Mouse (Mus musculus) retina, postnatal 1 day (tissue): ENCODE measurements around the gene Gabra3.
A peak's percentile ranks its signal among the peaks of the same experiment; 100 is the strongest.

Experiments
- DNase-seq: peaks from one replicate; pipeline ENCODE4 v3.0.0-alpha.2; 2012

Gabra3 gene

GRCm38 (mm10) chrX:72656230-72656898, at the start of gene Gabra3:
Gene Gabra3 (minus strand): TSS chrX:72656848.
- DNase-seq = peak; percentile 60

DNA sequence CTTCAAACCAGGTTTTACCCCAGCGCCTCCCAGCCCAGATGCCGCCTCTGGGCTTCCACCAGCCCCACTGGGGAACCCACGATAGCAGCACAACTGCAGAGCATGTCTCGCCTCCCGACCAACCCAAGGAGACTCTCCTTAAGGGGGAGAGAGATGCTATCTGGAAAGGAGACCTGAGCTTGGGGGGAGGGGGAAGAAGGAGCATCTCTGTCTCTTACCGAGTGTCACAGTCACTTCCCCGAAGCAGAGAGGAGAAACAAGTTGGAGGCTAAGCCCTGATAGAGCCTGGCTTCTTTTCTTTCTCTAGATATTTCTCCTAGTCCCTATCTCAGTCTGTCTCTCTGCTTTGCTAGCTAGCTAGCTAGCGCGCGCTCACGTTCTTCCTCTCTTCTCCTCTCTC, 859 bp downstream of the Gabra3 start:
- DNase-seq = peak; percentile 49

GRCm38 (mm10) chrX:72655381-72655780, 1.3 kb downstream of the Gabra3 start:
- no peak for DNase-seq

GRCm38 (mm10) chrX:72650688-72651087, 6.0 kb downstream of the Gabra3 start:
- DNase-seq = no peak

DNA sequence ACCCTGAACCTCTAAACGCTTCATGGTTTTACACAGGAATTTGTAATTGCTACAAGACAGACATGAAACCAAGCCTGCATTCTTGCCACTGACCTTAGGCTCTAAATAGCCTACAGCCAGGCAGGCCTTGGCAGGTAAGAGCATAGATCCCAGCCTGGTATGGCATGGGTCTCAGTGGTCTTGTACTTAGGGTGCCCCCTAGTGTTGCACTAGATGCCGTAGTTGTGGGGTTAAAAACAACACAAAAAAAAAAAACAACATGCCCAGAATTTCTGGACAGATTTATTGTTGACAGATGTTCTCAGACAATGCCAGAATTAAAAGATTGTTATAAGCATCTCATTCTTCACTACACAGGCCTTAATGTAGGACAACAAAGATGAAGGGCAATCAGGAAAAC, 12.0 kb downstream of the Gabra3 start:
- peak; percentile 0 for DNase-seq

DNA sequence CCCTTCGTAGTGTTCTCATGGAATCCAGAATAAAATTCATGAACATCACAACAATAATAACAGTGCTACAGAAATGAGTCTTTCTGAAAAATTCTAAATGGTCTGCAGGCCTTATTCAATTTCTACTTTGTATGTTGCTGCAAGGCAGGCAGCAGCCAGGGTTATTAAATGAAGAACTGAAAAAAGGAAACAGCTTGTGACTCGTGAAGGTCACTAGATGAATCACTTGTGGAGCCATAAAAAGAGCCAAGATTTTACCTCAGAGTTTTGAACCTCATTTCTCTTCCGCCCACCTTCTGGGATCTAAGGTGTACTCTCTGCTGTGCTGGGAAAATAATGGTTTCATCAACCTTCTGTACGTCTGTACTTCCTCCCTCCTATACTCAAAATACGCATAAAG, 159.4 kb downstream of the Gabra3 start:
- DNase-seq = no peak

GRCm38 (mm10) chrX:72489806-72490205, 166.8 kb downstream of the Gabra3 start:
- no peak for DNase-seq

- DNase-seq = no peak
Observed at GRCm38 (mm10) chrX:72386758-72387157, 269.9 kb downstream of the Gabra3 start, which contains the start of gene Magea10. Gene Magea10 (minus strand): TSS chrX:72386858.
